Mouse (Mus musculus) spleen, postnatal 10 days (tissue): ENCODE data around the gene Izumo1r.
A peak's percentile ranks its signal among the peaks of the same experiment; 100 is the strongest.

Source experiments
- DNase-seq, 2 experiments: peaks; one replicate each; pipeline ENCODE4 v3.0.0; 2021 to 2022; ENCODE audit warnings: low spot score in 2 of 2

The Izumo1r gene

GRCm38 (mm10) chr9:14903581-14904378, at the start of gene Izumo1r:
TSS of gene Izumo1r (minus strand) at chr9:14903949.
- DNase-seq: peak in 1 of 2 experiments; percentile 59

GRCm38 (mm10) chr9:14951072-14951471, 47.3 kb upstream of the Izumo1r start:
- no peak for DNase-seq

GRCm38 (mm10) chr9:14948843-14949242, 45.1 kb upstream of the Izumo1r start:
- DNase-seq: no peak

- no peak for DNase-seq
These were observed 42.9 kb upstream of the Izumo1r start for GRCm38 (mm10) chr9:14946677-14947076.

- no peak for DNase-seq
These were observed 42.2 kb upstream of the Izumo1r start for GRCm38 (mm10) chr9:14945919-14946318.

- no peak for DNase-seq
These were observed 38.5 kb upstream of the Izumo1r start for GRCm38 (mm10) chr9:14942143-14942720.

- DNase-seq: no peak
These were observed 35.9 kb upstream of the Izumo1r start for GRCm38 (mm10) chr9:14939610-14940009.

- no peak for DNase-seq
These were observed 33.6 kb upstream of the Izumo1r start for GRCm38 (mm10) chr9:14937308-14937707.

- DNase-seq: no peak
These were observed 31.1 kb upstream of the Izumo1r start for GRCm38 (mm10) chr9:14934851-14935250.

GRCm38 (mm10) chr9:14931943-14932342, 28.2 kb upstream of the Izumo1r start:
- DNase-seq: no peak

GRCm38 (mm10) chr9:14931211-14931610, 27.5 kb upstream of the Izumo1r start:
- no peak for DNase-seq

GRCm38 (mm10) chr9:14926593-14926992, 22.8 kb upstream of the Izumo1r start:
- peak in 1 of 2 experiments; percentile 46 for DNase-seq

GRCm38 (mm10) chr9:14923625-14924024, 19.9 kb upstream of the Izumo1r start:
- no peak for DNase-seq

- DNase-seq: no peak
These were observed 18.3 kb upstream of the Izumo1r start for GRCm38 (mm10) chr9:14921971-14922560.

GRCm38 (mm10) chr9:14921254-14921653, 17.5 kb upstream of the Izumo1r start:
- no peak for DNase-seq

GRCm38 (mm10) chr9:14920608-14921007, 16.9 kb upstream of the Izumo1r start:
- no peak for DNase-seq

GRCm38 (mm10) chr9:14918825-14919668, 15.3 kb upstream of the Izumo1r start:
- DNase-seq: no peak

- peak in 1 of 2 experiments; percentile 4 for DNase-seq
These were observed 13.9 kb upstream of the Izumo1r start for GRCm38 (mm10) chr9:14917661-14918060.

GRCm38 (mm10) chr9:14912037-14912436, 8.3 kb upstream of the Izumo1r start:
- no peak for DNase-seq

- peak in 1 of 2 experiments; percentile 5 for DNase-seq
These were observed 6.2 kb upstream of the Izumo1r start for GRCm38 (mm10) chr9:14909981-14910380.

- DNase-seq: no peak
These were observed 4.2 kb upstream of the Izumo1r start for GRCm38 (mm10) chr9:14907816-14908415.
